Mouse (Mus musculus): ENCODE results near the gene Rnf220. TPM values are rescaled to one million over a fixed set of nuclear protein-coding genes. Genes with fewer than 3 reads are reported as not detected.

The Rnf220 gene
- polyA plus RNA-seq, 1 experiment from 2014 or later = 115 TPM

Other genes with a start within 250 kb of the Rnf220 start
- gene Tmem53, start 245.1 kb downstream of the Rnf220 start, polyA plus RNA-seq (2015; fragmentation: Nextera tagmentation; extraction: Ambion mirVana) = 6.7 and 6.9 TPM in 2 replicates
- 0.38 and 0.65 TPM in 2 replicates for gene Armh1, start 244.9 kb downstream of the Rnf220 start, polyA plus RNA-seq (2015; fragmentation: Nextera tagmentation; extraction: Ambion mirVana)
- gene Eri3, start 53.3 kb upstream of the Rnf220 start, polyA plus RNA-seq (2015; fragmentation: Nextera tagmentation; extraction: Ambion mirVana) = 186 and 188 TPM in 2 replicates
- gene Dmap1, start 185.2 kb upstream of the Rnf220 start, polyA plus RNA-seq (2015; fragmentation: Nextera tagmentation; extraction: Ambion mirVana) = 73.6 and 76.7 TPM in 2 replicates
- gene Gm12845, start 227.4 kb upstream of the Rnf220 start, polyA plus RNA-seq (2015; fragmentation: Nextera tagmentation; extraction: Ambion mirVana) = not detected in 2 replicates

Measured in forebrain, embryonic 13.5 days (tissue).